Mouse (Mus musculus) brown adipose tissue, adult 24 weeks (tissue): ENCODE measurements around the gene Chd1. TPM values are rescaled to one million over a fixed set of nuclear protein-coding genes. Genes with fewer than 3 reads are reported as not detected.

ENCODE experiments used
- H3K27ac ChIP-seq: fragments of 200-500 bp; replicated peaks from 2 replicates; pipeline ENCODE4 v1.5.1; 2012; ENCODE audit warnings: low read depth, mild to moderate bottlenecking, low read length
- H3K4me1 ChIP-seq: fragments of 200-500 bp; 2 replicates; pipeline ENCODE4 v1.6.1; 2012; ENCODE audit warnings: low read length, mixed read lengths; ENCODE audit not compliant: control insufficient read depth, insufficient read depth, insufficient read length
- H3K4me3 ChIP-seq: fragments of 200-500 bp; 2 replicates; pipeline ENCODE4 v1.5.1; 2012; ENCODE audit warnings: low read depth, mild to moderate bottlenecking, low read length, moderate library complexity; ENCODE audit not compliant: insufficient read depth
- polyA plus RNA-seq: library from polyadenylated mRNA; stranded (reverse); fragments of >200 nt; gene quantifications from 2 replicates; pipeline ENCODE4 v1.2.4, GENCODE M21; 2012; ENCODE audit not compliant: missing spikeins, insufficient read depth, insufficient read length

The Chd1 gene
- polyA plus RNA-seq, 1 experiment: 13.2 TPM

GRCm38 (mm10) chr17:15813658-15814212 lies 109.0 kb downstream of the Chd1 start:
- peak overlapping the region; percentile 44 for H3K27ac ChIP-seq
- peaks cover 41% of the 10 kb centered on the region for H3K4me1 ChIP-seq

GRCm38 (mm10) chr17:15815312-15816018 lies 110.7 kb downstream of the Chd1 start:
- no peak overlapping the region for H3K27ac ChIP-seq
- no peak overlapping the region for H3K4me3 ChIP-seq
- H3K4me1 ChIP-seq: peaks cover 33% of the 10 kb centered on the region

More at GRCm38 (mm10) chr17:15813658-15814212, 109.0 kb downstream of the Chd1 start:
- no peak overlapping the region for H3K4me3 ChIP-seq

- peaks cover 38% of the 10 kb centered on the region for H3K4me1 ChIP-seq
- no peak overlapping the region for H3K4me3 ChIP-seq
- no peak overlapping the region for H3K27ac ChIP-seq
Observed at GRCm38 (mm10) chr17:15816379-15817095, 111.8 kb downstream of the Chd1 start.

GRCm38 (mm10) chr17:15817096-15817450 lies 112.3 kb downstream of the Chd1 start:
- Histone ChIP-seq H3K4me3 (no peak overlapping the region), H3K4me1 (peaks cover 37% of the 10 kb centered on the region), H3K27ac (no peak overlapping the region)

GRCm38 (mm10) chr17:15817634-15818033 lies 112.9 kb downstream of the Chd1 start:
- no peak overlapping the region for H3K27ac ChIP-seq

GRCm38 (mm10) chr17:15818372-15818771 lies 113.6 kb downstream of the Chd1 start:
- Histone ChIP-seq H3K4me1 (peaks cover 38% of the 10 kb centered on the region), H3K27ac (no peak overlapping the region), H3K4me3 (no peak overlapping the region)

More at GRCm38 (mm10) chr17:15817634-15818033, 112.9 kb downstream of the Chd1 start:
- no peak overlapping the region for H3K4me3 ChIP-seq
- H3K4me1 ChIP-seq: peaks cover 37% of the 10 kb centered on the region

GRCm38 (mm10) chr17:15820146-15820545 lies 115.4 kb downstream of the Chd1 start:
- peak overlapping the region; percentile 24 for H3K4me3 ChIP-seq
- peak overlapping the region; percentile 87 for H3K27ac ChIP-seq
- H3K4me1 ChIP-seq: peaks cover 28% of the 10 kb centered on the region

GRCm38 (mm10) chr17:15820761-15821160 lies 116.0 kb downstream of the Chd1 start:
- Histone ChIP-seq H3K27ac (peak overlapping the region; percentile 87), H3K4me1 (peaks cover 23% of the 10 kb centered on the region), H3K4me3 (peak overlapping the region; percentile 32)

- H3K27ac ChIP-seq: no peak overlapping the region
- H3K4me1 ChIP-seq: peaks cover 23% of the 10 kb centered on the region
- no peak overlapping the region for H3K4me3 ChIP-seq
Observed at GRCm38 (mm10) chr17:15821706-15822105, 116.9 kb downstream of the Chd1 start.

Other genes starting within 250 kb of the Chd1 start
- 179 and 185 TPM in 2 replicates for gene Psmb1, start 205.2 kb upstream of the Chd1 start, polyA plus RNA-seq
- 14.0 and 15.7 TPM in 2 replicates for gene Tbp, start 205.1 kb upstream of the Chd1 start, polyA plus RNA-seq
- gene Pdcd2, start 177.7 kb upstream of the Chd1 start, polyA plus RNA-seq: 23.6 and 33.0 TPM in 2 replicates
- 7.3 and 8.1 TPM in 2 replicates for gene Prdm9, start 140.6 kb upstream of the Chd1 start, polyA plus RNA-seq
- 8.0 and 8.6 TPM in 2 replicates for gene Rgmb, start 126.1 kb downstream of the Chd1 start, polyA plus RNA-seq